Mouse (Mus musculus): ENCODE data around the gene Rmnd5b.

DNA sequence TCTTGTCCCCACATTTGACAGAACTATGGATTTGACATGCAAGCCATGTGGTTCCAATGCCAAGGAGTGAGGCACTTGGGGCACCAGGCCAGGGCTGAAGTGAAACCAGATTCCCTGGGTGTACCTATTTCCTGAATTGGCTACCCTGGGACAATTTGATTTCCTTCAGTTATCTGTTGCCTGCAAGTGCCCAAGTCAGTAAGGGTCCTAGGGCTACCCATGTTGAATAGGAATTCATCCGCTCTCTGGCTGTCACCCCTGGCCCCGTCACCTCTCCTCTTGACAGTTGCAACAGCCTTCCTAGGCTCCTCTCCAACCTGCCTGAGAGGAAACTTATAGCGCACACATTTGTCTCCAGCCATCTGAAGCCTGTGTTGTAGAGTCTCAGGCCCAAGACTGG lies 19.2 kb upstream of the Rmnd5b start:
- no peak for TF ChIP-seq CTCF (IDR thresholded peaks at IDR 0.05; ENCODE audit: low read depth, low read length)
- no peak for TF ChIP-seq POLR2AphosphoS5 (IDR thresholded peaks at IDR 0.05; ENCODE audit: insufficient replicate concordance, low read depth, low read length)
- no peak for TF ChIP-seq GATA1 (IDR thresholded peaks at IDR 0.05; ENCODE audit: borderline replicate concordance, low read length)
- TF ChIP-seq TAL1 (conservative IDR thresholded peaks at IDR 0.05; ENCODE audit: low read depth, low read length): no peak
- TF ChIP-seq GATA2 (IDR thresholded peaks at IDR 0.05; ENCODE audit: borderline replicate concordance, low read depth, low read length): no peak

All from G1E (cell line).